Mouse (Mus musculus): ENCODE data around the gene Hoxb3. TPM values are rescaled to one million over a fixed set of nuclear protein-coding genes. Genes with fewer than 3 reads are reported as not detected.

Gene Hoxb3
- polyA plus RNA-seq, 1 experiment from 2014 or later: 15.3 TPM

DNA sequence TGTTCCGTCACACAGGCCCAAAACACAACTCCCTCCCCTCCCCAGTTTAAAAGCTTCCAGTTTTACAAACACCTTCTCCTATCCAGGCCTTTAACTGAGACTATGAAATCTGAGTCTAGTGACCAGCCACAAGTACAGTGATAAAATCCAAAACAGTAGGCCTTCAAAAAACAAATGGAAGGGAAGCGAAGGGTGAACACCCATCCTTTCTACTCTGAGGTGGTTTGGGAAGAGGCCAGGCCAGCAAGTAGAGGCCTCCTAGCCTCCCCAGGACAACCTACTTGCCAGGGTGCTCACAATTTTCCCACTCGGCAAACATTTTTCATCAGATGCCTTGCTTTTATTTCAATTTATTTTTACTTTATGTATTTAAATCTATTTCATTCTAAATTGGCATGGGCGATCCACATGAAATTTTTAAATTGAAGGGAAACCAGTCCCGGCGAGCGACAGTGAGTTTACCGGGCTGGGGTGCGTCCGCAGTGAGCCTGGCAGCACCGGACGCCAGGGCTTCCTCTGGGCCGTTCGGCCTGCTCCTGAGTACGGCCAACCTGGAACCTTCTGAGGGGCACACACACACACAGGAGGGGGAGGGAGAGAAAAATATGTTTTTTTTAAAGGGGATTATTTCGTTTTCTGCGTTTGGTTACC lies 32.3 kb upstream of the Hoxb3 start:
- 4% methylated on average over 17 of the region's 17 CpGs for WGBS
- Histone ChIP-seq H3K9ac (no peak overlapping the region), H3K27ac (no peak overlapping the region), H3K4me2 (replicated peaks) (no peak overlapping the region), H3K27me3 (peaks cover 97% of the 10 kb centered on the region), H3K36me3 (no peaks in the 10 kb centered on the region), H3K9me3 (replicated peaks) (no peaks in the 10 kb centered on the region), H3K4me1 (peaks cover 3% of the 10 kb centered on the region; the same call in 1 of the 2 replicates), H3K4me3 (no peak overlapping the region)
- no peak for ATAC-seq (ENCODE audit: low FRiP score)

DNA sequence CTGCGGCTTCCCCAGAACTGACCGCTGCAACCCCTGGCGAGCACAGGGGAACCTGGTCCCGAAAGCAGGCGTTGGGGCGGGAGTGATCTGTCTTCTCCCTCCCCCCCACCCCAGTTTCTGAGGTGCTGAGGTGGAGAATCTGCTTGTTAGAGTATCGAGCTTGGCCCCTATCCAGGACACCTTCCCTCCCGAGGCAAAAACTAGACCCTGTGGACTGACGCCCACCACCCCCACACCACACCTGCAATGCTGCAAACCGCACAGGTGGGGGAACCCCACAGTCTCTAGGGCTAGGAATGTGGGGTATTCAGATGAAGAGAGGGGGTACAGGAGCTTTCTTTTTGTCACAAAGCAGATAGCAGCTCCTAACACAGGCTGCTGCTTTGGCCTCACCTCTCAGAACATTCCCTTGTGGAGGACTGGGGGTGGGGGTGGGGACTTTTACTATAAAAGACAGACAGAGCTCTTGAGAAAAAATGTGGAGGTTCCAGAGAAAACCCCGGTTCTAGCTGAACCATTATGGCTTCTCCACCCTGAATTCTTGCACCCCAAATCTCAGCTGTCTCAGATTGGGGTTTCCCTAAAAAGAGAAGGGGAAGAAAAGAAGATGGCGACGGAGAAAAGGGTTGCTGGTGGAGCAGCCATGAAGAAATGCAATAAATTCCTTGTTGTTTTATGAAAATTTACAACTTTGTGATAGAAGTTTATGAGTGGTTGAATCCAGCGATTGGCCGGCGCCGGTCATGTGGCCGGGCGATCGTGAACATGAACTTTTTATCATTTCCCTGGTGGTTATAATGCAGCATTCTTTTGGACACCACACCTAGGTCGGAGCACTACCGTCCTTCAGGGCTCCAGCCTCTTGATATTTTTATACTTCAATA lies 31.2 kb upstream of the Hoxb3 start, which contains the start of gene Hoxb6:
Gene Hoxb6, plus strand, starts transcription at position 796 of the 884 bp plus-strand sequence.
- Histone ChIP-seq H3K36me3 (no peaks in the 10 kb centered on the region), H3K4me2 (replicated peaks) (no peak within 1 kb of the TSS), H3K27ac (no peak within 1 kb of the TSS), H3K27me3 (peaks cover 97% of the 10 kb centered on the region), H3K9ac (no peak within 1 kb of the TSS), H3K4me1 (no peaks in the 10 kb centered on the region; the same call in 1 of the 2 replicates), H3K9me3 (replicated peaks) (no peaks in the 10 kb centered on the region), H3K4me3 (peak within 1 kb of the TSS; percentile 16; the same call in 1 of the 2 replicates)
- ATAC-seq (ENCODE audit: low FRiP score): no peak
- 2% methylated on average over 22 of the region's 22 CpGs for WGBS

DNA sequence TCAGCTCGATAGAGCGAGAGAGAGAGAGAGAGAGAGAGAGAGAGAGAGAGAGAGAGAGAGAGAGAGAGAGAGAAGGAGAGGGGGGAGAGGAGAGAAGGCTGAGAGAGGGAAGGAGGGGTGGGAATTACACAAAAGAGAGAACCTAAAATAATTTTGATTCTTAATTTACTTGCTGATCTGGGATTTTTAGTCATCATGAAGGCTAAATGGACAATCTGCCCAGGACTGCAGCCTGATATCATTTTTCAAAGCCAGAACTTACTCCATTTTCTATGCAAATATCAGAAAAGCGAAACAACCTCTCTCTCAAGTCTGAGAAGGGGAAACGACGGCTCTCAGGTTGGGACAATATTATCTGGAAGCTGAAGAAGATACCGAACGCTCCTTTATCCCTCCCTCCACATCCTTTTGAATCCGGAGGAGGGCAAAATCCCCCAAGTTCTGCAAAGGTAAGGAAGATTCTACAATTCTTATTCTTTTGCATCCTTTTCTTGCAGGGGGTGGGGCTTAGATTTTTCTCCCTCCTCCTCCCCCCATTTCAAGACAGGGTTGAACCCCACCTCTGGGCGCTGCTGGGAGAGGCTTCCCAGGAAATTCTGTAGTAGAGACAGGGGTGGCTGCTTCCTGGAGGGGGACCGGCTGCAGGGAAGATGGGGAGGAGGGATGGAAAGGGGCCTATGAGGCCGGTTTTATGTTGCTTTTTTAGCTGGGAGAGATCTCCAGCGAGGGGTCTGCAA lies 30.4 kb upstream of the Hoxb3 start:
- Histone ChIP-seq H3K9ac (no peak overlapping the region), H3K4me1 (no peaks in the 10 kb centered on the region), H3K4me3 (peak overlapping the region; percentile 16; the same call in 1 of the 2 replicates), H3K27ac (no peak overlapping the region), H3K36me3 (no peaks in the 10 kb centered on the region), H3K9me3 (replicated peaks) (no peaks in the 10 kb centered on the region), H3K4me2 (replicated peaks) (no peak overlapping the region), H3K27me3 (peaks cover 97% of the 10 kb centered on the region)
- ATAC-seq (ENCODE audit: low FRiP score): no peak
- WGBS: 1% methylated on average over 12 of the region's 12 CpGs

DNA sequence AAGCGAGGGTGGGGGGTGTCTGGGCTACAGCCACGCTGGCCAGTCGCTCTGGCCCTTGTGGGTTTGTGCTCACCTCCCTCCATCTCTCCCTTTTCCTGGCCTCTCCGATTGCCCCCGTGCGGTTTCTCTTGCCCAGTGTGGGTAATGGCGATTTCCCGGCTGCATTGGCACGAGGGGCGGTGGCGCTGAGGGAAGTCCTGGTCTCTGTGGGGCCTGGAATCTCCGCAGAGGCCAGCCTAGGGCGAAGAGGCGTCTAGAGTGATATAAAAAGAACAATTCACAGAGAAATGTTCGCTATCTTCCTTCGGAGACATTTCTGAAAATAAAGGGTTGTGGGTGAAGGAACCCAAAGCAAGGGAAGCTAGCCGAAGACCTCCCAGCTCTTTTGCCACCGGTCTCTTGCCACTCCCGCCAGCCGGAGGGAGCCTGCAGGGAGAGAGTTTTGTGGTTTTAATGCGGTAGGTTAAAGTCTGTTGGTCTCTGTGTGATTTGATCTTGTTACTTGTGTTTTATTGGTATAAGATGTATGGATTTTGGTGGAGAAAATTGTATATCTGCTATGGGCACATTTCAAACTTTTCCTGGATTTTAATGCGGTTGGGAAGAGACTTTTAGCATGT lies 29.7 kb upstream of the Hoxb3 start:
- H3K9ac ChIP-seq: no peak overlapping the region
- ATAC-seq (ENCODE audit: low FRiP score): no peak
- peaks cover 97% of the 10 kb centered on the region for H3K27me3 ChIP-seq
- H3K4me2 ChIP-seq (replicated peaks): no peak overlapping the region
- H3K27ac ChIP-seq: no peak overlapping the region
- H3K9me3 ChIP-seq (replicated peaks): no peaks in the 10 kb centered on the region
- H3K36me3 ChIP-seq: no peaks in the 10 kb centered on the region
- H3K4me3 ChIP-seq: peak overlapping the region; percentile 16; the same call in 1 of the 2 replicates
- no peaks in the 10 kb centered on the region for H3K4me1 ChIP-seq
- 2% methylated on average over 22 of the region's 22 CpGs for WGBS

DNA sequence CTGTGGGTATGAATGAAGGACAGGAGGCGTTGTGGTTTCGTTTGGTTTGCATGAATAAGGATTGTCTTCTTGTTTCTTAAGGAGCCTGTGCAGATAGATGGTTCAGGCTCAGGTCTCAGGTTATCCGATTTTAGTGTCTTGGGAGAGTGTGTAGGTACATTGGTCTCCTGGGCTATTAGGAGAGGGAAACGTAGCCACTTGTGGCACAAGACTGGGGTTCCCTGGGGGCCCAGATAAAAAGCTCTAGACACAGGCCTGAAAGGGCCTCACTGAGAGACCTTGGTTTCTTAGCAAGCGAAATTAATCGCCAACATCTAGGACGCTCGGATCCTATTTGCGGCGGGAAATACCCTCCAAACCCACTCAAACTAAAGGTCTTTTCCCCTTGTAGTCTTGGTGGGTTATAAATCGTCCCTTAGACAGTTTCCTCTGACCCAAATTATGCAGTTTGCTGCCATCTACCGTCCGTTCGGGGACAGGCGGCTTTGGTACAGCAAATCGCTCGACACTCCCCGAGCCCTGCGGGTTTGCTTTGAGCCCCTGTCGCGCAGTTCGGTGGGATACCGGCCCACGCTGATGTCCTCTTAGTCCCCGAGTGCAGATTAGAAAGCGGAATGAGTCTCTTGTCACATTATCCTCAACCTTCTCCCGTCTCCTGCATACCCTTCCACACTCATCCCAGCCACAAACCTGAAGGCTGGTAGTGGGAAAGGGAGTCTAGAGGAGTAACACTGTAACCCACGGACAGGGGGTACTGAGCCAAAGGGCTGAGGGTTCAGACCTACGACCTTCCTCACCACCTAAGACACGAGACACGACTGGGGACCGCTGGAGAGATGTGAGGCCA lies 28.7 kb upstream of the Hoxb3 start:
- H3K4me2 ChIP-seq (replicated peaks): no peak overlapping the region
- ATAC-seq (ENCODE audit: low FRiP score): no peak
- H3K27me3 ChIP-seq: peaks cover 97% of the 10 kb centered on the region
- peaks cover 3% of the 10 kb centered on the region; the same call in 1 of the 2 replicates for H3K4me1 ChIP-seq
- peak overlapping the region; percentile 12; the same call in 1 of the 2 replicates for H3K4me3 ChIP-seq
- no peak overlapping the region for H3K27ac ChIP-seq
- H3K9me3 ChIP-seq (replicated peaks): no peaks in the 10 kb centered on the region
- under 1% methylated on average over 32 of the region's 32 CpGs for WGBS
- no peak overlapping the region for H3K9ac ChIP-seq
- H3K36me3 ChIP-seq: no peaks in the 10 kb centered on the region

DNA sequence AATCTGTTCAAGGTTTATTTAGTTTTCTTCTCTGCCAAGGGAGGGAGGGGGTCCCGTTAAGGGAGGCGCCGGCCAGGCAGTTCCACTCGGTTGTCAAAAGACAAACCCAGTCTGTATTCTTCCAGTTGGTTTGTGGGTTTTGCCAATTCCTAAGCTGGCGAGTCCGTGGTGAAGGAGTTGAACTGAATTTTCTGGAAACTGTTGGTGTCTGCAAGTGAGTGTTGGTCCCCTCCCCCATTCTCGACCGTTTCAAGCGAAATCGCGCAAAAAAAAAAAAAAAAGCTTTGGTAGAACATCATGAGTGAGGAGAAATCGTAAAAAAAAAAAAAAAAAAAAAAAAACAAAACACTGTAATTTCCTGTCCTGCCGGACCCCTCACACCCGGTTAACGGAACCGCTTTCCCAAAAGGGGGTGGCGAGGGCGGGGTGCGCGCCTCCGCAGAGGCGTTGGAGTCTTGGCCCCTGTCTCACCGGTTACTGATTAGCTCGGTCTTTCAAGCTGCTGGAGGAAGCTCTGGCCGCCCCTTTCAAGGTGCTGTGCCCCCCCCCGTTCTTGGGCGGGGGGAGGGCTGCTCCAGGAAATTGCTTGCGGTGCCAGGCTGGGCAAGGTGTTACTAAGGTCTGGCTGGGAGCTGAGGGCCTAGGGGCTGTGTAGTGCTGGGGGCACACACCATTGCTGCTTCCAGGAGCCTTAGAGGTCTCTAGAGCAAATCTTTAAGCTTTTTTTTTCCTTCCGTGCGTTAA lies 27.9 kb upstream of the Hoxb3 start:
- peak overlapping the region; percentile 17 for H3K4me3 ChIP-seq
- H3K4me2 ChIP-seq (replicated peaks): no peak overlapping the region; the same call in 1 of the 2 replicates

DNA sequence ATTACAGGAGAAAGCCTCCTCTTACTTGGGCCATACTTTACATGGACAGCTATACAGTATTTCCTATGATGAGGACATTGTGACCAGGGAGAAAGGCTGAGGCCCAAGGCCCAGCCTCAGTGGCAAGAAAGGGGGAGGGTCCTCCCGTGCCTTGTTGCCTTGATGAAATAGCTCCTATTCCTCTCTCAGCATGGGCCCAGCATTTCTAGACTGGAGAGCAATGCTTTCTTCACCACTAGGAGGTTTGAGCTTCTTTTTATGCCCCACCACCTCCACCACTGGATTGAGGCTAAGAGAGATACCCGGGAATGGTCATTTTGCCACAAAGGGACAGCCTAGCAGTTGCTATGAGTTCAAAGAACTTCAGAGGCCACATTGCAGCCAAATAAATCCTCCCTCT lies 26.1 kb upstream of the Hoxb3 start:
- no peaks in the 10 kb centered on the region for H3K9me3 ChIP-seq (replicated peaks)
- H3K4me3 ChIP-seq: no peak overlapping the region
- 5% methylated on average over 2 of the region's 2 CpGs for WGBS
- no peak for ATAC-seq (ENCODE audit: low FRiP score)
- H3K36me3 ChIP-seq: no peaks in the 10 kb centered on the region
- peaks cover 100% of the 10 kb centered on the region for H3K27me3 ChIP-seq
- no peak overlapping the region for H3K9ac ChIP-seq
- H3K4me1 ChIP-seq: peaks cover 3% of the 10 kb centered on the region; the same call in 1 of the 2 replicates
- H3K27ac ChIP-seq: no peak overlapping the region
- H3K4me2 ChIP-seq (replicated peaks): peak overlapping the region; percentile 7; the same call in 1 of the 2 replicates

More for the DNA sequence above, 27.9 kb upstream of the Hoxb3 start:
- H3K27ac ChIP-seq: no peak overlapping the region; the same call in 1 of the 2 replicates
- no peaks in the 10 kb centered on the region for H3K9me3 ChIP-seq (replicated peaks)
- peaks cover 97% of the 10 kb centered on the region for H3K27me3 ChIP-seq
- no peak for ATAC-seq (ENCODE audit: low FRiP score)
- H3K4me1 ChIP-seq: peaks cover 3% of the 10 kb centered on the region; the same call in 1 of the 2 replicates
- 1% methylated on average over 30 of the region's 30 CpGs for WGBS
- 0 out of 2 replicates have a peak overlapping the region, but pooled peaks have one; percentile 8 for H3K9ac ChIP-seq
- no peaks in the 10 kb centered on the region for H3K36me3 ChIP-seq

DNA sequence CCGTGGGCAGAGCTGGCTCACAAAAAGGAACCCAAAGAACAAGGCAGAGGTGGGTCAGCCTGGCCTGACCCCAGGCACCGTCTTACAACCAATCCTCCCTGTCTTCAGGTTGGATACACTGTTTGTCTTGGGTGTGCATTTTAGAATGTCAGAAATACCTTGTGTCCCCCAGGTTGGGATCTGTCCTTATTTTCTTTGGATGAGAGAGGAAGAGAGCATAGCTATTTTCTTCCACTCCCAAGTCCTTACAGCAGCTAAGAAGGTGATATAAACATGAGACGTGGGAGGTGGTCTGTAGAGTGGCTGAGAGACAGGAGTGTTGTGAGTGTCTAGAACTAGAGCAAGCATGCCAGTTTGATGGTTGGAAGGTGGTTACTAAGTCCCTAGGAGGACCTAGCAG lies 25.7 kb upstream of the Hoxb3 start:
- H3K27ac ChIP-seq: no peak overlapping the region
- H3K4me2 ChIP-seq (replicated peaks): peak overlapping the region; percentile 7; the same call in 1 of the 2 replicates
- no peak overlapping the region for H3K9ac ChIP-seq
- ATAC-seq (ENCODE audit: low FRiP score): no peak
- peaks cover 100% of the 10 kb centered on the region for H3K27me3 ChIP-seq
- H3K4me3 ChIP-seq: no peak overlapping the region
- 4% methylated on average over 3 of the region's 3 CpGs for whole genome bisulfite sequencing
- no peaks in the 10 kb centered on the region for H3K36me3 ChIP-seq
- peaks cover 3% of the 10 kb centered on the region; the same call in 1 of the 2 replicates for H3K4me1 ChIP-seq
- H3K9me3 ChIP-seq (replicated peaks): no peaks in the 10 kb centered on the region

DNA sequence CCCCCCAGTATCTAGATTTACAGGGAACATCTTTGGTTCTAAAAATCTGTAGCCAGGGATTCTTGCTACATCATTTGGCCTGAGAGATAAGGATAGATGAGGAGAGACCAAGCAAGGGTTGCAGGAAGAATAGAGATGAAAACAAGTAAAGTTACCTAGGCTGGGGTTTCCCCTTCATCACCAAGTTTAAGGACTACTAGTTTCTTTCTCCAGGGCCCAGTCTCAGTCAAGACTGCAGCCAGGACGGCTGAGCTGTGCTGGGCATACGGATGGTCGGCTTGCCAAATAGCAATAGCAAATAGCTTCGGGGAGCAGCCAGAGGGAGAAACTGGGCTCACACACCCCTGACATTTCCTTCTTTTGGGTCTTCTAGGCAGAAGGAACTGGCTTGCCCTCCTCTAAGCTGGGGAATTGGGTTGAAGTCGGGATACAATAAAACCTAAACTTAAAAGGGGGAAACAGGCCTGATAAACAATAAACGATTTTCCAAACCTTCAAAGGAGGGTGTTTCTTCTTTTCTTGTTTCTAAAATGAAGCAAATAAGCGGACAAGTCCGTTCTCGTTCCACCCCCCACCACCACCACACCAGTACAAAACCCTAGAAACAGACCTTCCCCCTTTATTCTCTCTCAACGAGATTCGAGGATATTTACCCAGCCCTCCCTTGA lies 25.0 kb upstream of the Hoxb3 start:
- 4% methylated on average over 11 of the region's 11 CpGs for whole genome bisulfite sequencing
- no peak for ATAC-seq (ENCODE audit: low FRiP score)
- H3K36me3 ChIP-seq: no peaks in the 10 kb centered on the region
- H3K4me1 ChIP-seq: peaks cover 3% of the 10 kb centered on the region; the same call in 1 of the 2 replicates
- H3K4me3 ChIP-seq: no peak overlapping the region
- H3K4me2 ChIP-seq (replicated peaks): no peak overlapping the region; the same call in 1 of the 2 replicates
- H3K27ac ChIP-seq: no peak overlapping the region
- peaks cover 100% of the 10 kb centered on the region for H3K27me3 ChIP-seq
- H3K9me3 ChIP-seq (replicated peaks): no peaks in the 10 kb centered on the region
- H3K9ac ChIP-seq: no peak overlapping the region

Measured in hindbrain, embryonic 12.5 days (tissue).